Mouse (Mus musculus) forebrain, embryonic 10.5 days (tissue): ENCODE data around the gene Bcar3. TPM values are rescaled to one million over a fixed set of nuclear protein-coding genes. Genes with fewer than 3 reads are reported as not detected.

Experiments used
- DNase-seq: peaks from one replicate; pipeline ENCODE4 v3.0.0-alpha.2; 2017; ENCODE audit warnings: low spot score; ENCODE audit errors: extremely low spot score
- H3K27ac ChIP-seq: fragments of 300-500 bp; sonication (generic); 2 replicates; pipeline ENCODE4 v1.5.1; 2016; ENCODE audit warnings: mild to moderate bottlenecking
- H3K27me3 ChIP-seq: fragments of 300-500 bp; sonication (generic); 2 replicates; pipeline ENCODE4 v1.6.1; 2016; ENCODE audit warnings: mild to moderate bottlenecking; ENCODE audit not compliant: poor library complexity, severe bottlenecking
- H3K36me3 ChIP-seq: fragments of 300-500 bp; sonication (generic); replicated peaks from 2 replicates; pipeline ENCODE4 v1.6.1; 2016; ENCODE audit warnings: mild to moderate bottlenecking, moderate library complexity
- H3K4me1 ChIP-seq: fragments of 300-500 bp; sonication (generic); 2 replicates; pipeline ENCODE4 v1.6.1; 2016
- H3K4me3 ChIP-seq: fragments of 300-500 bp; sonication (generic); 2 replicates; pipeline ENCODE4 v1.5.1; 2016; ENCODE audit warnings: mild to moderate bottlenecking, moderate library complexity
- H3K9me3 ChIP-seq: fragments of 300-500 bp; sonication (generic); 2 replicates; pipeline ENCODE4 v1.6.1; 2016; ENCODE audit warnings: mild to moderate bottlenecking, moderate library complexity
- WGBS: fragments of 180-500 bp; shearing (Covaris S2); methylation state at CpG from one replicate; pipeline ENCODE4 v1.1.7; 2016; 5-methylcytosine and 5-hydroxymethylcytosine counted together
- polyA plus RNA-seq: library from polyadenylated mRNA; unstranded; fragments of >200 nt; fragmentation: Nextera tagmentation; extraction: Ambion mirVana; gene quantifications from 2 replicates; pipeline ENCODE4 v1.2.1, GENCODE M21; 2016

Gene Bcar3
- polyA plus RNA-seq, 1 experiment from 2014 or later, result 15.7 TPM

DNA sequence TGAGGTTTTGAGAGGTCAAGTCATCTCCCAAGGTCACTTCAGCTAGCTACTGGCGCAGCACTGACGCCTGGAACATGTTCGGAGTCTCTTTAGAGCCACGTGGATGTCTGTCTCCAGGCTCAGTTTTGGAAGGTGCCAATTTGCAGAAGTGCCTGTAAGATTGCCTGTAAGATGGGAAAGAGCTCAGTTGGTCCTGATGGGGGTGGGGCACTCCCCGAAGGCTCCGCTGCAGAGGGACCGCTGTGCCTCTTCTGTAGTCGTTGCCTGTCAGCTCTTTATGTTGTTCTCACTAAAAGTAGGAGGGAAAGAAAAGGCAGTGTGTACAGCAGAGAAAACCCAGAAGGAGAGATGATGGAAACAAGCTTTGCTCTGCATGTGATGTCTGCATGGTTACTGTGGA, 183.6 kb downstream of the Bcar3 start:
- no peaks in the 10 kb centered on the region for H3K9me3 ChIP-seq
- H3K27ac ChIP-seq, result peak overlapping the region; percentile 35; the same call in 1 of the 2 replicates
- no peak for DNase-seq
- 0 out of 2 replicates have a peak, but pooled peaks cover 3% of the 10 kb centered on the region for H3K27me3 ChIP-seq
- H3K36me3 ChIP-seq, result no peaks in the 10 kb centered on the region
- H3K4me3 ChIP-seq, result no peak overlapping the region
- 77% methylated on average over 8 of the region's 8 CpGs for WGBS
- H3K4me1 ChIP-seq, result peaks cover 95% of the 10 kb centered on the region

DNA sequence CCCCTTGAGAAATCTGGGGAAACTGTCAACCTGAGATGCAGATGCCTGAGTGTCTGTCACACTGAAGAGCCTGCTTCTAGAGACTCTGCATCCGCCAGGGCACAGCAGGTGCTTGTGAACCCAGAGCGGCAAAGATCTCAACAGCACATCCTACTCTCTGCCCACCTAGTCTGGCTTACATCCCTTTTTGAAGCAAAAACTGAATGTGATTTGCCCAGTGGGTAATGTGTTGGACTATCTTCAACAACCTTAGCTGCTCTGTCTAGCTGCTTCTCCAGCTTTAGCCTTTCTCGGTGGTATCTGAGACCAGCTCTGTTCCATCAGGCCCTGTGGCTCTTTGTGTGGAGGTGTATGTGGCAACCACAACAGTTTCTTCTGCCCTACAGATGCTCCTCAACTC, 184.8 kb downstream of the Bcar3 start:
- no peaks in the 10 kb centered on the region for H3K9me3 ChIP-seq
- H3K27ac ChIP-seq, result no peak overlapping the region
- no peak for DNase-seq
- WGBS, result 87% methylated on average over 3 of the region's 3 CpGs
- no peak overlapping the region for H3K4me3 ChIP-seq
- 0 out of 2 replicates have a peak, but pooled peaks cover 3% of the 10 kb centered on the region for H3K27me3 ChIP-seq
- H3K4me1 ChIP-seq, result peaks cover 100% of the 10 kb centered on the region
- no peaks in the 10 kb centered on the region for H3K36me3 ChIP-seq

DNA sequence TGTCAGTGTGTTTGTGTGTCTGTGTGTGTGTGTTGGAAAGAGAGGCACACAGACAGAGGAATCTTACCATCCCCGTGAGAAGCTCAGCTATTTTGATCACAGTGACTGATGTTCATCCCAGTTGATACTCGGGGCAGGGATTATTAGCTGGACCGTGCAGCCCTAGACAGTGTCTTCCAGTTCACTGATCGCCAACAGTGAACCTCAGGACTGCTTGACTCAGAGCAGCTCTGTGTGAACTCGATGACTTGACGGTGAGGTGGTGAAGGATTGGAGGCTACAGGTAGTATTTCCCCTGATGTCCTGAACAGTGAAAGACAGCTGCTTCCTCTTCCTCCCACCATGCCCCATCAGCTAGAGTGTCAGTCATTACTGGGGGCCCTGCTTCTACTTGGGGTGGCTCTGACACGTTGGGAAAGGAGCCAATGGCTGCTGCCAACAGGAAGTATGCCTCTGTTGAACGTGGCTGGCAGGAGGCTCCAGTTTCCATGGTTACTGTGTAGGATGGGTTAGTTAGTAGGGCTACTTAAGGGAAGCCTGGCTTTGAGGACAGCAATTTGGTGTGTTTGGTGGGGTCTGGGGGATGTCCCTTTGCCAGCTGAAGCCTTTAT, 186.2 kb downstream of the Bcar3 start:
- 0 out of 2 replicates have a peak, but pooled peaks cover 3% of the 10 kb centered on the region for H3K27me3 ChIP-seq
- no peak overlapping the region for H3K4me3 ChIP-seq
- no peak for DNase-seq
- WGBS, result 49% methylated on average over 8 of the region's 8 CpGs
- peaks cover 98% of the 10 kb centered on the region for H3K4me1 ChIP-seq
- no peaks in the 10 kb centered on the region for H3K9me3 ChIP-seq
- H3K27ac ChIP-seq, result peak overlapping the region; percentile 56; the same call in 1 of the 2 replicates
- no peaks in the 10 kb centered on the region for H3K36me3 ChIP-seq

DNA sequence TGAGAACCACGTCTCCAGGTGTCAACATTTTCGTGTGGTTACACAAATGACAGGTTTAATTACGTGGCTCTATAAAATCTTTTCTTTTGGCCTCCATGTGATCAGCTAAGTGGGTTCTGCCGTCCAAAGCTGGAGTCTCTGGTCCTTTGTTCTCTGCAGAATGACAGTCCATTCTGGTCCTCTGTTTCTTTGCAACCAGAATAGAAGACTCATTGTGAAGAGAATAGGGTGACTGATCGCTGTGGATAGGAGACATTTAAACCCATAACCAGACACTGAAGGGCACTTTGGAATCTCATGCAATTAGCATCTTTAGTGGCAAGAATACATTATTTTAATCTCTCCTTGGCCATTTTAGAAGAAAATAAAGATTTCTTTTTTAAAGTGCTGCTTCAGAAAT, 187.1 kb downstream of the Bcar3 start:
- Histone ChIP-seq H3K36me3 (no peaks in the 10 kb centered on the region), H3K4me1 (peaks cover 90% of the 10 kb centered on the region), H3K27ac (0 out of 2 replicates have a peak overlapping the region, but pooled peaks have one; percentile 56), H3K9me3 (no peaks in the 10 kb centered on the region), H3K27me3 (0 out of 2 replicates have a peak, but pooled peaks cover 3% of the 10 kb centered on the region), H3K4me3 (no peak overlapping the region)
- WGBS, result 39% methylated on average over 5 of the region's 5 CpGs
- no peak for DNase-seq

DNA sequence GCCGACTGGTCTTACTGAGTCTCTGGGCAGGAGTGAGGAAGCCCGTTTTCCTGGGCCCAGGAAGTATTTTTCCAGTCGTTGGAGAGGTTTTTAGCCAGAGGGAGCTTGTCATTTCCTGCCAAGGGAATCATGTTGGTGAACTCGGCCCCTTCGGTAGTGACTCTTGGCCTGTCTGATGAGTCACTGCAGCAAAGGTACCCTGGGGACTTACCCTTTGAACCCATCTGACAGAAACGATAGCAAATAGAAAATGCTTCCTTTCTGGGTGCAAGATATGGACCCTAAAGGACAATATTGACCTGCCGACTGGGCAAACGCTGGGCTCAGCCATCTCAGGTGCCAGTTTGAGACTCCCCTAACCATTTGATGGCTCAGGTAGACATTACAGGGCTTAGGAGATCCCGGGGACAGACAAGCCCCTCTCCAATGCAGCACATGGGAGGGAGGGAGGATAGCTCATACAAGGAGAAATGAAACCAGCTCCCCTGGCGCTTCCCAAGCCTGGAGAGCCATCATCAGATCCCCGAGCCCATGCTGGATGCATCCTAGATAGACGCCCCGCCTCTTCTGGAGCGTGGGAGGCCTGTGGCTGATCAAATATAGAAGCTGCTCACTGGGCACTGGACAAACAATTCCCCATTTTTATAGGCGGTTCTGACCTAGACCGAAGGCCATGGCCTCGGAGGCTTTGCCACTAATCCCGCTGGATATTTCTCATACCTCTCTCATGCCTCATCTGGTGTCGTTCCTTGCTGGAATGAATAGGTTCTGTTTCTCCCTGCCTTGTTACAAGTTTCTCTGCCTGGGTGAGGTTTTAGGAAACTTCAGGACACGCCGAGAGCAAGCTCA, 188.2 kb downstream of the Bcar3 start:
- no peak for DNase-seq
- Histone ChIP-seq H3K4me1 (peaks cover 83% of the 10 kb centered on the region), H3K27me3 (0 out of 2 replicates have a peak, but pooled peaks cover 3% of the 10 kb centered on the region), H3K36me3 (no peaks in the 10 kb centered on the region), H3K27ac (peak overlapping the region; percentile 69; the same call in 1 of the 2 replicates), H3K9me3 (no peaks in the 10 kb centered on the region), H3K4me3 (no peak overlapping the region)
- 72% methylated on average over 21 of the region's 21 CpGs for WGBS

DNA sequence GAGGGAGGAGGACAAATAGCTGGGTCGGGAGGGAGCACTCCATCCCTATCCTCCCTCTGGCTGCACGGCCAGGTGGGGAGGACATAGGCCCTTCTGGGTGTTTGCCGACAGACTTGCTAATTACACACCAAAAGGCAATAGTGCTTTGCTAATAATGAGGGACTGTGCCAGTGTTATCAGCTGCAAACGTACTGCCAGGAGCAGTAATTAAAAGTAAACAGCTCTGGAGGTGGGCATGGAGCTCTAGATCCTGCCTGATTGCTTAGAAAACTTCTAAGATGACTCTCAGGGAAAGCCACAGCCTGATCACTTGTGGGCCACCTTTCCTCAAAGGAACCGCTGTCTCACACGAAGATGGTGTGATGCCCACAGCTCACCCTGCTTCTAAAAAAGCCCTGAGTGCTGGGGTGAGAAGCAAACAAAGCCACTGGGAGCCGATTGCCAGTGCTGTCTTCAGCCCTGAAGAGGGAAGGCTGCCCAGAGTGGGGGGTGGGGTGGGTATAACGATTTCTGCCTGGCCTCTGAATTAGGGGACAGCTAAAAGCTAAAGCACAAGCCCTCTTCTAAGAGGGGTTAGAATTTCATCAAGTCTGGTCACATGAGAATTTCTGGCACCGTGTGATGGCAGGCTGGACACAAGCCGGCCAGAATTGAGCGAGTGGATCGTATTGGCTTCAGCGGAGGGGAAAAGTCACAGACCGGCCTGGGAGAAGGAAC, 189.3 kb downstream of the Bcar3 start:
- H3K27ac ChIP-seq, result peak overlapping the region; percentile 69
- no peak for DNase-seq
- H3K36me3 ChIP-seq, result no peaks in the 10 kb centered on the region
- H3K27me3 ChIP-seq, result 0 out of 2 replicates have a peak, but pooled peaks cover 3% of the 10 kb centered on the region
- peaks cover 83% of the 10 kb centered on the region for H3K4me1 ChIP-seq
- peak overlapping the region; percentile 24; the same call in 1 of the 2 replicates for H3K4me3 ChIP-seq
- H3K9me3 ChIP-seq, result no peaks in the 10 kb centered on the region
- 17% methylated on average over 14 of the region's 14 CpGs for WGBS

DNA sequence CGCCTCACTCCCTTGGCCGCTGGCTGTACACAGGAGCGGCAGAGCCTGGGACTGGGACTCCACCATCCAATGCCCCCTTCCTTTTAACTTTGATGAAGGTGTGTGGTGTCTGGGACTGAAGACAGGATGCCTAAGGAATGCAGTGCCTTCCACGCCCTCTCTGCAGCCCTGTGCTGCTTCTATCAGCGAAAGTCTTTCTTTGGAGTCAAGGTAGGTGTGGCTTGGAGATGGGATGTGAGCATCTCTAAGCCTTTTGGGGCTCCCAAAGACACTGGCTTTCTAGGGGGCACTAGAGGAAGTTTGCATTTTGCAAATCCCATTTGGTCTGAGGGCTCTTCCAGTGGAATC, 189.8 kb downstream of the Bcar3 start:
- 16% methylated on average over 5 of the region's 5 CpGs for WGBS
- DNase-seq, result no peak
- H3K27ac ChIP-seq, result peak overlapping the region; percentile 69
- peaks cover 83% of the 10 kb centered on the region for H3K4me1 ChIP-seq
- peak overlapping the region; percentile 24; the same call in 1 of the 2 replicates for H3K4me3 ChIP-seq
- H3K9me3 ChIP-seq, result no peaks in the 10 kb centered on the region
- H3K27me3 ChIP-seq, result 0 out of 2 replicates have a peak, but pooled peaks cover 3% of the 10 kb centered on the region
- no peaks in the 10 kb centered on the region for H3K36me3 ChIP-seq

DNA sequence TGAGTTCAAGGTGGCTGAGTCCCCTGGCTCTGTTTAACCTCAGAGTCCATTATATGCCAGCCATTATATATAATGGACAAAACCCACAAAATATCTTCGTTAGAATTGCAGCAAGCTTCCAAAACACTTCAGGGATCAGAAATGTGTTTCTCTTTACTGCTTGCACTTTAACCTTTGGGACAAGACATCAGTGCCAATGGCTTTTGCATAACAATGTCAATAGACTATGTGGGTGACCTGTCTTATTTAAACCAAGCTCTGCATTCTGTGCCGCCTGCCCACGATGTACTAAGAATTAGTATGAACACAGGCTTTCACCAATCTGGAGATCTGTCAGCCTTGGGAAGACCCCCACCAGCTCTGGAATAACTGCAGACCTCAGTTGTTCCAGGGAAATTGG, 190.4 kb downstream of the Bcar3 start:
- Histone ChIP-seq H3K27ac (no peak overlapping the region), H3K4me3 (no peak overlapping the region), H3K36me3 (no peaks in the 10 kb centered on the region), H3K4me1 (peaks cover 81% of the 10 kb centered on the region), H3K9me3 (no peaks in the 10 kb centered on the region), H3K27me3 (0 out of 2 replicates have a peak, but pooled peaks cover 3% of the 10 kb centered on the region)
- WGBS, result 70% methylated on average over 3 of the region's 3 CpGs
- DNase-seq, result no peak

DNA sequence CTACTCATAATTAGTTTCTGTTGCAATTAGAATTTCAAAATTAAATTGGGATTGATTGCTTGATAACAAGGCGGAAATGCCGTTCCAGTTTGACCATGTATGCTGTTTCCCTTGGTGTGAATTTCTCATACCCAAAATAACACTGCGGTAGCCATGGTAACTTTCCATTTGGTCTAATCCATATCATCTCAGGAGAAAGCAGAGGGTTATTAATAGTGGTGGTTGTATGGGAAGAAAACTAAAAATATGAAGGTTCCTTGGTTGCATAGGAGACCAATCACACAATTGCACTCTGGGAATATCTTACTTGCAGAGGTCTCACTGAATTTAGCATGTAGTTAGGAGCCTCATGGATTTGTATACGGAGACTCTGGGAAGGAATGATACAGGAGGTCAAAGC, 191.8 kb downstream of the Bcar3 start:
- Histone ChIP-seq H3K27ac (no peak overlapping the region), H3K4me1 (peaks cover 81% of the 10 kb centered on the region), H3K9me3 (no peaks in the 10 kb centered on the region), H3K4me3 (no peak overlapping the region), H3K36me3 (no peaks in the 10 kb centered on the region), H3K27me3 (0 out of 2 replicates have a peak, but pooled peaks cover 3% of the 10 kb centered on the region)
- 95% methylated on average over 4 of the region's 4 CpGs for WGBS
- no peak for DNase-seq

DNA sequence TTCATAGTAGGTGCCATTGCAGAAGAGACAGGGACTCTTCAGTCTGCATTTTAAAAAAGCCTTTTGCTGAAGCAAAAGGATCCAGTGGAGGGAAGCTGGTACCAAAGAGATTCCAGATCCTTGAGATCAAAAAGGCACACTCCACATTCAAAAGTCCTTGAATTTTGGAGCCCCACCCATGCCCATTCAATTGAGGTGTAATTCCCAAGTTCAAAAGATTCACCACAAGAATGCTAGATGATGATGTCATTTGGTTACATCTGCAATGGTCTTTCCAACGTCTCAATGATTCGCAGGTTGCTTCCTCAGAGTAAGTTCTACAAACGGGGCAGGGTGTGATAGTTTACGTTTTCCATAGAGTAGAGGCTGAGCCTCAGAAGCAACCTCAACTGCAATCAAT, 192.3 kb downstream of the Bcar3 start:
- Histone ChIP-seq H3K4me3 (no peak overlapping the region), H3K4me1 (peaks cover 77% of the 10 kb centered on the region), H3K27me3 (0 out of 2 replicates have a peak, but pooled peaks cover 3% of the 10 kb centered on the region), H3K27ac (no peak overlapping the region), H3K36me3 (no peaks in the 10 kb centered on the region), H3K9me3 (no peaks in the 10 kb centered on the region)
- DNase-seq, result no peak
- WGBS, result 91% methylated on average over 4 of the region's 4 CpGs

DNA sequence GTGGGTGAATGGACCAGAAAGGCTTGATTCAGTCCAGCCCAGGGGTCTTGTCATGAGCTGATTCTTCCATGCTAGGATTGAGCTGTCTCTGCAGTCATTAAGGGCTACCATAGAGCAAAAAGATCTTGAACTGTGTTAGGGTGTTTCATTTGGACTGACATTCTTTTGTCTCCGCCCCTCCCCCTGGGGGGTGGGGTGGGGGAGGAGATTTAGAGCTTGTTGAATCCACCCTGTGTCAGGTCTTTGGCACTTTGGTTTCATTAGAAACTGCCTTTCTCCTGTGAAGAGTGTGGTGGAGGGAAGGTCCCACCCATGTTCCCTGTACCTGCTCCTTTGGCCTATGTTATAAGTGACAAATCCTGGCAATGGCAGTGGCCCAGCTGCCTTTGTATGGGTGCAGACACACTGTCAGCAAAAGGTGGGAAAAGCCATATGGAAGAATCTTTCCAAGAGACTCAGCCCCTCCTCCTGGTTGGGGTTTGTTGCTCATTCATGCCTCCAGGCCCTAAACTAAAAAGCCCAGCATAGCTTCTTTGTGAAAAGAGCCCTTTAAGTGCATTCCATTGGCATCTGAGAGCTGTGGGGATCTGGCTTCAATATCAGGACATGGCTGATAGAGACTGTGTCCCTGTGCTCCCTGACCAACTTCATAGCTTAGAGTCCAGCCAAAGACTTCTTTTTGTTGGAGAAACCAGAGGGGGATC, 194.3 kb downstream of the Bcar3 start:
- Histone ChIP-seq H3K4me1 (peaks cover 76% of the 10 kb centered on the region), H3K9me3 (no peaks in the 10 kb centered on the region), H3K36me3 (no peaks in the 10 kb centered on the region), H3K4me3 (0 out of 2 replicates have a peak overlapping the region, but pooled peaks have one; percentile 1), H3K27ac (peak overlapping the region; percentile 75), H3K27me3 (no peaks in the 10 kb centered on the region)
- DNase-seq, result no peak
- WGBS, result 26% methylated on average over 1 of the region's 1 CpGs

DNA sequence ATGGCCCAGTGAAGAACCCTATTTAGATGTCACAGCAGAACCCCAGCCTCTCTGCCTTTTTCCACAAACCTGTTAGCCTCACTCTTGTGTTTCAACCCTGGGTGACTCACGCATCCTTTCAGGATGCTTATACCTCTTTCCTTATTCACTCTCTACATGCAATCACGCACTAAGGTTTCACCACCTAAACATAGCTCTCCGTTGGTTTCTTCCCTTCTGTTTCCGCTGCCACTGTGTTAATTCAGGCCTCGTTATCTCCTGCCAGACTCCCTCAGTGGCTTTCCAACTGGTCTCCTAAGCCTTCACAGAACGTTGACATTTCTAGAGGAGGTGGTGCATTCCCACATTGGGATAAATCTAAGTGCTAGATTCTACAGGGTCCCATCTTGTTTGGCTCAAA, 196.6 kb downstream of the Bcar3 start:
- H3K27me3 ChIP-seq, result no peaks in the 10 kb centered on the region
- no peak for DNase-seq
- no peaks in the 10 kb centered on the region for H3K9me3 ChIP-seq
- no peak overlapping the region for H3K4me3 ChIP-seq
- H3K27ac ChIP-seq, result no peak overlapping the region
- peaks cover 73% of the 10 kb centered on the region for H3K4me1 ChIP-seq
- no peaks in the 10 kb centered on the region for H3K36me3 ChIP-seq
- WGBS, result 85% methylated on average over 6 of the region's 6 CpGs
